Mouse (Mus musculus) forebrain, embryonic 14.5 days (tissue): ENCODE results near the gene Rasgrp2. TPM values are rescaled to one million over a fixed set of nuclear protein-coding genes. Genes with fewer than 3 reads are reported as not detected.

ENCODE experiments used
- ATAC-seq: fragments of 200-750 bp; cut with Nextera tagmentation; 2 replicates; pipeline ENCODE4 v1.8.0; 2017; ENCODE audit warnings: mild to moderate bottlenecking, moderate library complexity
- DNase-seq: peaks from one replicate; pipeline ENCODE4 v3.0.0-alpha.2; 2015; ENCODE audit warnings: low spot score
- H3K27ac ChIP-seq: fragments of 300-500 bp; sonication (generic); 2 replicates; pipeline ENCODE4 v1.5.1; 2014; ENCODE audit warnings: low read depth, mild to moderate bottlenecking, control low read depth, low read length, moderate library complexity
- H3K27me3 ChIP-seq: fragments of 300-500 bp; sonication (generic); replicated peaks from 2 replicates; pipeline ENCODE4 v1.6.1; 2014; ENCODE audit warnings: low read length, control low read depth, mixed read lengths; ENCODE audit not compliant: control insufficient read depth, insufficient read depth
- H3K36me3 ChIP-seq: fragments of 300-500 bp; sonication (generic); 2 replicates; pipeline ENCODE4 v1.6.1; 2014; ENCODE audit warnings: low read length, control low read depth; ENCODE audit not compliant: control insufficient read depth, insufficient read depth
- H3K4me1 ChIP-seq: fragments of 300-500 bp; sonication (generic); 2 replicates; pipeline ENCODE4 v1.6.1; 2014; ENCODE audit warnings: antibody characterized with exemption, low read length, control low read depth; ENCODE audit not compliant: control insufficient read depth, insufficient read depth
- H3K4me2 ChIP-seq: fragments of 300-500 bp; sonication (generic); 2 replicates; pipeline ENCODE4 v1.6.1; 2014; ENCODE audit warnings: mild to moderate bottlenecking, control low read depth, low read length
- H3K4me3 ChIP-seq: fragments of 300-500 bp; sonication (generic); 2 replicates; pipeline ENCODE4 v1.5.1; 2014; ENCODE audit warnings: low read depth, low read length, control low read depth
- H3K9ac ChIP-seq: fragments of 300-500 bp; sonication (generic); 2 replicates; pipeline ENCODE4 v1.6.1; 2014; ENCODE audit warnings: mild to moderate bottlenecking, low read length, control low read depth, moderate library complexity
- H3K9me3 ChIP-seq: fragments of 300-500 bp; sonication (generic); replicated peaks from 2 replicates; pipeline ENCODE4 v1.6.1; 2016; ENCODE audit warnings: low read length, control low read depth, mixed read lengths; ENCODE audit not compliant: control insufficient read depth
- WGBS: fragments of 180-500 bp; shearing (Covaris S2); extraction: QIAGEN DNeasy Blood & Tissue Kit; methylation state at CpG from one replicate; pipeline ENCODE4 v1.1.7; 2014; 5-methylcytosine and 5-hydroxymethylcytosine counted together
- polyA plus RNA-seq: library from polyadenylated mRNA; unstranded; fragments of >200 nt; fragmentation: Nextera tagmentation; extraction: Ambion mirVana; gene quantifications from 2 replicates; pipeline ENCODE4 v1.2.1, GENCODE M21; 2014

The Rasgrp2 gene
- polyA plus RNA-seq, 1 experiment from 2014 or later = 28.6 TPM

GRCm38 (mm10) chr19:6464306-6465071 lies 65.3 kb downstream of the Rasgrp2 start:
- Histone ChIP-seq H3K4me2 (no peak overlapping the region), H3K27me3 (no peaks in the 10 kb centered on the region), H3K4me3 (no peak overlapping the region), H3K4me1 (peaks cover 10% of the 10 kb centered on the region), H3K36me3 (peaks cover 8% of the 10 kb centered on the region), H3K9ac (no peak overlapping the region), H3K27ac (0 out of 2 replicates have a peak overlapping the region, but pooled peaks have one; percentile 36), H3K9me3 (no peaks in the 10 kb centered on the region; the same call in 1 of the 2 replicates)
- WGBS = 49% methylated on average over 10 of the region's 10 CpGs
- DNase-seq (no peak), ATAC-seq (0 out of 2 replicates have a peak, but pooled peaks have one; percentile 46)

Other genes starting within 250 kb of the Rasgrp2 start
- not detected in 2 replicates for gene Majin, start 215.0 kb upstream of the Rasgrp2 start, polyA plus RNA-seq
- gene Gpha2, start 173.0 kb upstream of the Rasgrp2 start, polyA plus RNA-seq = 0.30 TPM in 1 of 2 replicates, not detected in the other
- 74.3 and 98.9 TPM in 2 replicates for gene Ppp2r5b, start 163.5 kb upstream of the Rasgrp2 start, polyA plus RNA-seq
- 7.9 and 9.6 TPM in 2 replicates for gene Atg2a, start 157.7 kb upstream of the Rasgrp2 start, polyA plus RNA-seq
- gene Ehd1, start 122.6 kb upstream of the Rasgrp2 start, polyA plus RNA-seq = 71.3 and 79.8 TPM in 2 replicates
- 0.61 and 0.72 TPM in 2 replicates for gene Cdc42bpg, start 92.9 kb upstream of the Rasgrp2 start, polyA plus RNA-seq
- gene Men1, start 64.4 kb upstream of the Rasgrp2 start, polyA plus RNA-seq = 47.7 and 61.6 TPM in 2 replicates
- 6.2 and 11.2 TPM in 2 replicates for gene Map4k2, start 58.2 kb upstream of the Rasgrp2 start, polyA plus RNA-seq
- 90.4 and 115 TPM in 2 replicates for gene Sf1, start 35.6 kb upstream of the Rasgrp2 start, polyA plus RNA-seq
- gene Pygm, start 14.9 kb upstream of the Rasgrp2 start, polyA plus RNA-seq = 1.3 and 3.0 TPM in 2 replicates
- 39.5 and 41.7 TPM in 2 replicates for gene Nrxn2, start 19.4 kb downstream of the Rasgrp2 start, polyA plus RNA-seq
- not detected in 2 replicates for gene Slc22a12, start 143.7 kb downstream of the Rasgrp2 start, polyA plus RNA-seq